Mouse (Mus musculus) neural tube, embryonic 14.5 days (tissue): ENCODE data around the gene Lrrc28. TPM values are rescaled to one million over a fixed set of nuclear protein-coding genes. Genes with fewer than 3 reads are reported as not detected.

Experiments used
- ATAC-seq: fragments of 200-750 bp; cut with Nextera tagmentation; 2 replicates; pipeline ENCODE4 v1.8.0; 2017; ENCODE audit warnings: low read depth, mild to moderate bottlenecking, moderate TSS enrichment, moderate library complexity
- H3K27ac ChIP-seq: fragments of 300-500 bp; sonication (generic); 2 replicates; pipeline ENCODE4 v1.5.1; 2014; ENCODE audit warnings: low read depth, mild to moderate bottlenecking, control low read depth, low read length, moderate library complexity, mixed read lengths
- H3K27me3 ChIP-seq: fragments of 300-500 bp; sonication (generic); 2 replicates; pipeline ENCODE4 v1.6.1; 2014; ENCODE audit warnings: low read length; ENCODE audit not compliant: control insufficient read depth, insufficient read depth
- H3K36me3 ChIP-seq: fragments of 300-500 bp; sonication (generic); 2 replicates; pipeline ENCODE4 v1.6.1; 2014; ENCODE audit warnings: low read length, mixed read lengths; ENCODE audit not compliant: control insufficient read depth, insufficient read depth
- H3K4me1 ChIP-seq: fragments of 300-500 bp; sonication (generic); 2 replicates; pipeline ENCODE4 v1.6.1; 2014; ENCODE audit warnings: low read length; ENCODE audit not compliant: control insufficient read depth, insufficient read depth
- H3K4me2 ChIP-seq: fragments of 300-500 bp; sonication (generic); 2 replicates; pipeline ENCODE4 v1.6.1; 2014; ENCODE audit warnings: mild to moderate bottlenecking, low read depth, low read length, control low read depth
- H3K4me3 ChIP-seq: fragments of 300-500 bp; sonication (generic); 2 replicates; pipeline ENCODE4 v1.5.1; 2014; ENCODE audit warnings: low read depth, low read length, control low read depth, mixed read lengths
- H3K9ac ChIP-seq: fragments of 300-500 bp; sonication (generic); replicated peaks from 2 replicates; pipeline ENCODE4 v1.6.1; 2014; ENCODE audit warnings: low read depth, mild to moderate bottlenecking, control low read depth, low read length, mixed read lengths
- H3K9me3 ChIP-seq: fragments of 300-500 bp; sonication (generic); 2 replicates; pipeline ENCODE4 v1.6.1; 2016; ENCODE audit warnings: low read length; ENCODE audit not compliant: control insufficient read depth
- WGBS: fragments of 180-500 bp; shearing (Covaris S2); extraction: QIAGEN DNeasy Blood & Tissue Kit; methylation state at CpG from one replicate; pipeline ENCODE4 v1.1.7; 2014; 5-methylcytosine and 5-hydroxymethylcytosine counted together
- polyA plus RNA-seq: library from polyadenylated mRNA; unstranded; fragments of >200 nt; fragmentation: Nextera tagmentation; extraction: Ambion mirVana; gene quantifications from 2 replicates; pipeline ENCODE4 v1.2.1, GENCODE M21; 2014

Lrrc28 gene
- polyA plus RNA-seq, 1 experiment from 2014 or later: 29.1 TPM

DNA sequence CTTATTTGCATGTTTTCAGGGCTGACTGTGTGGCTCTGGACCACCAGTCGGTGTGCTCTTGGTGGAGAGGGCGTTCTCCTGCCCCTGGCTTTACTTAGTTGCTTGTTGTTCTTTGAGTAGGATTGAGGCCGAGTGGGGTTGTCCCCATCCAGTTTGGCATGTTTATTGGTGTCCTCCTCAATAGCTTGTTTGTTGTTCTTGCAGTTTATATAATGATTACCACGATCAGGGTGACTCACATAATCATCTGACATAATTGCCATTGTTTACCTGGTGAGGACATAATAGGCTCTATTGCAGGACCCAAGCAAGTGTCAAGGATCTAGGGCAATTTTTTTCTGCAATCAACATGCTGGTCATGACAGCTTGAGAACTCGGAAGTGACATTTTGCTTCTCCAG lies 7.1 kb upstream of the Lrrc28 start:
- Histone ChIP-seq H3K9me3 (no peaks in the 10 kb centered on the region), H3K9ac (no peak overlapping the region), H3K4me2 (no peak overlapping the region), H3K4me3 (no peak overlapping the region), H3K27ac (no peak overlapping the region), H3K27me3 (no peaks in the 10 kb centered on the region), H3K4me1 (no peaks in the 10 kb centered on the region), H3K36me3 (no peaks in the 10 kb centered on the region)
- 34% methylated on average over 5 of the region's 5 CpGs for WGBS
- ATAC-seq: no peak

DNA sequence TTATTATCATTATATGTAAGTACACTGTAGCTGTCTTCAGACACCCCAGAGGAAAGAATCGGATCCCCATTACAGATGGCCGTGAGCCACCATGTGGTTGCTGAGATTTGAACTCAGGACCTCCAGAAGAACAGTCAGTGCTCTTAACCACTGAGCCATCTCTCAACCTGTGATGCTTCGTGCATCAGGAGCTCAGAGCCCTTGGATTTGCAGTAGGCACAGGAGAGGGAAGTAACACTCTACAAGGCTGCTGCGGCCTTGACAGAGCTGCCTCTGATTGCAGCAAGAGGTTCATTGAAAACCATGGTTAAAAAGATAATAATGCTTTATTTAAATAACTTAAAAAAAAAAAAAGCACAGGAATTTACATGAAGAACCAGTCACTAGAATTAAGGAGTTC lies 3.3 kb upstream of the Lrrc28 start:
- Histone ChIP-seq H3K27me3 (no peaks in the 10 kb centered on the region), H3K4me2 (peak overlapping the region; percentile 21; the same call in 1 of the 2 replicates), H3K4me1 (peaks cover 12% of the 10 kb centered on the region; the same call in 1 of the 2 replicates), H3K9me3 (no peaks in the 10 kb centered on the region), H3K36me3 (no peaks in the 10 kb centered on the region), H3K27ac (no peak overlapping the region), H3K4me3 (no peak overlapping the region), H3K9ac (no peak overlapping the region)
- WGBS: 71% methylated on average over 4 of the region's 4 CpGs
- ATAC-seq: no peak

DNA sequence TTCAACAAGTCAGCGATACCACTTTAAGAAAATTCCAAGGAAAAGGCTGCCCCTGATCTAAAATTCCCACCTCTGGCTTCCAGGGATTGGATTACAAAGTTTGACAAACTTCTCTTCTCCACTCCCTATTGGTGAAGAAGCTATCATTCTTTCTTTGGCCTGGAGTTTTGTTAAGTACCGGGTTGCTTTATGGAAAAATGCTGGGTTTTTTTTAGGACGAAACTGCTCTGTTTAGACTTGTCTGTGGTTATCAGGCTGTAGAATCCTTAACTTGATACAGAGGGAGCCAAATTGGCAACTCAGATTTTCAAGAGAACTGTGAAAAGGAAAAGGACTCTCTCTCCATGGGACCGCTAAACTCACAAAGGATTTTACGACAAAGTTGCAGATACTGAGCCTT lies 2.2 kb upstream of the Lrrc28 start, which contains the start of gene Ttc23:
TSS of gene Ttc23 (plus strand) at position 134 of the 400 bp plus-strand sequence.
- H3K27ac ChIP-seq: no peak within 1 kb of the TSS
- 2% methylated on average over 5 of the region's 5 CpGs for WGBS
- H3K36me3 ChIP-seq: no peaks in the 10 kb centered on the region

DNA sequence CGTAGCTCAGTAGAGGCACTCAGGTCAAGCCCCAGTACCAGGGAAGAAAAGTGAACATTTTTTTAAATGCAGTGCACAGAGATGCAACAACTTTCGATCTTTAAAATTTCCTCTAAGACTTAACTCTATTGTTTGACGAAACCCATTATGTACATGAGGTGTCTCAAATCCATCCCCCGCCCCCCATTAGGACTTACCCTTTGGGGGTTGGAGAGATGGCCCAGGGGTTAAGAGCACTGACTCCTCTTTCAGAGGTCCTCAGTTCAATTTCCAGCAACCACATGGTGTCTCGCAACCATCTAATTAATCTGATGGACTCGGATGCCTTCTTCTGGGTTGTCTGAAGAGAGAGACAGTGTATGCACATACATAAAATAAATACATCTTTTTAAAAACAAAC lies 1.1 kb upstream of the Lrrc28 start:
- Histone ChIP-seq H3K27ac (peak overlapping the region; percentile 93), H3K4me1 (peaks cover 12% of the 10 kb centered on the region; the same call in 1 of the 2 replicates), H3K36me3 (no peaks in the 10 kb centered on the region), H3K27me3 (no peaks in the 10 kb centered on the region), H3K4me2 (peak overlapping the region; percentile 58), H3K9me3 (no peaks in the 10 kb centered on the region), H3K9ac (peak overlapping the region; percentile 86), H3K4me3 (peak overlapping the region; percentile 75)
- WGBS: 8% methylated on average over 6 of the region's 6 CpGs
- ATAC-seq: no peak

More for the DNA sequence above, 2.2 kb upstream of the Lrrc28 start, which contains the start of gene Ttc23:
- Histone ChIP-seq H3K4me2 (peak within 1 kb of the TSS; percentile 58), H3K9me3 (no peaks in the 10 kb centered on the region), H3K9ac (peak within 1 kb of the TSS; percentile 86; the same call in 1 of the 2 replicates), H3K4me1 (peaks cover 12% of the 10 kb centered on the region; the same call in 1 of the 2 replicates), H3K27me3 (no peaks in the 10 kb centered on the region), H3K4me3 (peak within 1 kb of the TSS; percentile 75)
- ATAC-seq: no peak

DNA sequence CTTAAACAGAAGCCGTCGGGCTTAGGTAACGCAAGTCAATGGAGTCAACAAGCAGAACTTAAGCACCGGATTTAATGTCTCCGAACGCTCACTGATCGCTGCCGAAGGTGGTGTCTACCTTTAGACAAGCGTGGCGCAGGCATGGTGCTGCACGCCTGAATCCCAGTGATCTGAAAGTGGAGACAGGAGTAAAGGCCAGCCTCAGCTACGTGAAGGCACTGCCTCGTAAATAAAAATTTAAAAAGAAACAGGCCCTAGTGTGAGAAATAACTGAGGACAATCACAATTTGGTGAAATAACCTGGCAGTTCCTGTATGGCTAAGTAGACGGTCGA lies 580 bp upstream of the Lrrc28 start:
- no peaks in the 10 kb centered on the region for H3K36me3 ChIP-seq
- H3K9ac ChIP-seq: peak overlapping the region; percentile 86
- peak overlapping the region; percentile 75 for H3K4me3 ChIP-seq
- H3K27me3 ChIP-seq: no peaks in the 10 kb centered on the region
- no peaks in the 10 kb centered on the region for H3K9me3 ChIP-seq
- WGBS: under 1% methylated on average over 15 of the region's 15 CpGs
- peaks cover 12% of the 10 kb centered on the region; the same call in 1 of the 2 replicates for H3K4me1 ChIP-seq
- peak overlapping the region; percentile 93 for H3K27ac ChIP-seq
- ATAC-seq: peak; percentile 33; the same call in 1 of the 2 replicates
- peak overlapping the region; percentile 58 for H3K4me2 ChIP-seq

DNA sequence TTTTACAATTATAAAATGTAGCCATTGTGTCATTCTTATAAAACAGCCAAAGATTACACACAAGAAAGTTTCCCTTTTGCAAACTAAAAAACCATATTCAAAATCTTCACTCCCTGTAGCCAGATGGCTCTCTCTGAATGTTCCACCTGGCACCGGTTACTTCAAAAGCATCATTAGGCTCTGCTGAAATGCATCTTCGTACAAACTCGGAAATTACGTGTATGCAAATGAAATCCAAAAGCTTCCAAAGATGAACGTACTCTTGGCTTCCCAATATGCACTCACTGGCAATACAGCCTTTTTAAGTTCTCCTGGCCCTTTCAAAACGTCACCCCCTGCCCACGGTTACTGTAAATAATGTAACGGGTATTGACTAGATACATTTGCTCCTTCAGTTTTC lies 777 bp downstream of the Lrrc28 start:
- Histone ChIP-seq H3K27me3 (no peaks in the 10 kb centered on the region), H3K9me3 (no peaks in the 10 kb centered on the region), H3K4me3 (peak overlapping the region; percentile 75), H3K36me3 (no peaks in the 10 kb centered on the region), H3K4me2 (peak overlapping the region; percentile 58), H3K27ac (no peak overlapping the region), H3K9ac (peak overlapping the region; percentile 86), H3K4me1 (peaks cover 12% of the 10 kb centered on the region; the same call in 1 of the 2 replicates)
- 44% methylated on average over 8 of the region's 8 CpGs for WGBS
- no peak for ATAC-seq

DNA sequence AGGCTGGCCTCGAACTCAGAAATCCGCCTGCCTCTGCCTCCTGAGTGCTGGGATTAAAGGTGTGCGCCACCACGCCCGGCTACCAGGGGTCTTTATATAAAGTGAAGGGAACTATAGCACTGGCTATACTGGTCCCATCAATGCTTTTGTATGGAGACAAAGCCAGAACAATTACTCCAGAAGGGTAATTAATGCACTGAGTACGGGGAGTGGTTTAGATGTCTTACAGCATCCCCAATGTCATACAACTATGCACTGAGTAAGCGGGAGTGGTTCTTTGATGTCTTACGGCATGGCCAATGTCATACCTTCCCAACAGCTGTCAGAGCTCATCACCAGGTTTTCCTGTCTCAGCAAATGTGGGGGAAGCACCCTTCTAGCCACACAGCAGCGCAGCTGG lies 2.1 kb downstream of the Lrrc28 start:
- Histone ChIP-seq H3K4me1 (peaks cover 12% of the 10 kb centered on the region; the same call in 1 of the 2 replicates), H3K4me3 (no peak overlapping the region), H3K9ac (no peak overlapping the region), H3K27me3 (no peaks in the 10 kb centered on the region), H3K27ac (no peak overlapping the region), H3K9me3 (no peaks in the 10 kb centered on the region), H3K4me2 (no peak overlapping the region), H3K36me3 (no peaks in the 10 kb centered on the region)
- ATAC-seq: no peak
- 92% methylated on average over 9 of the region's 9 CpGs for WGBS

DNA sequence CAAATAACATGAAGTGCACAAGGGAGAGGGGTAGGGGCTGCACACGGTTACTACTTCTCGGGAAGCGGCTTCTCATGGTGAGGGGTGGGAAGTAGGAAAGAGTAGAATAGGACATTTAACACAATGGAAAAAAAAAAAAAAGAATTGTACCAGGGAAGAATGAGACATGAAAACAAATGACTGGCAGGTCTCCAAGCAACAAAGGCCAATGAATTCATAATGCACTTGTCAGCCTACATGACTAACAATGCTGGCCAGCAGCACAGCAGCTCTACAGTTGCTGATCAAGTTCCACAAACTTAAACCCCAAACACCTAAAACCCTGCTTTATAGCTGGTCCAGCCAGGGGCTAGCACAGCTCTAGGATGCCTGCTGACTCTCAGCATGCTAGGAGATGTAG lies 6.1 kb downstream of the Lrrc28 start:
- Histone ChIP-seq H3K4me3 (no peak overlapping the region), H3K36me3 (no peaks in the 10 kb centered on the region; the same call in 1 of the 2 replicates), H3K27ac (no peak overlapping the region), H3K4me2 (no peak overlapping the region), H3K27me3 (no peaks in the 10 kb centered on the region), H3K9ac (no peak overlapping the region), H3K9me3 (no peaks in the 10 kb centered on the region), H3K4me1 (peaks cover 2% of the 10 kb centered on the region; the same call in 1 of the 2 replicates)
- 68% methylated on average over 3 of the region's 3 CpGs for WGBS
- ATAC-seq: no peak

DNA sequence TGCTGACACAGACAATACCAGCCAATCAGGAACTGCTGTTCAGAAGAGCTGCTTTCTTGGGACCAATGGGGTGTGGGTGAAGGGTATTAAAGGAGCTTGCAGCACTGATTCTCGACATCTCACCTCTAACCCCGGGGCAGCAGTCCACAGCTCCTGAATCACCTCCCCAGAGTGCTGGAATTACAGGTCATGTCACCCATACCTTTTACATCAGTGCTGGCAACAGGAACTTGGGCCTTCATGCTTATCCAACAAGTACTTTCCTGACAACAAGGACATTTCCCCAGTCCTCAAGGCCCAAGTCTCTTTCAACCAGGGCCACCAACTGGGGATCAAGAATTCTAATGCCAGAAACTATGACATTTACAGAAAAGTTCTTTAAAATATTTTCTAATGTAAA lies 8.9 kb downstream of the Lrrc28 start:
- H3K36me3 ChIP-seq: no peaks in the 10 kb centered on the region; the same call in 1 of the 2 replicates
- H3K4me1 ChIP-seq: no peaks in the 10 kb centered on the region
- no peaks in the 10 kb centered on the region for H3K9me3 ChIP-seq
- no peak overlapping the region for H3K4me2 ChIP-seq
- H3K27ac ChIP-seq: no peak overlapping the region
- H3K27me3 ChIP-seq: no peaks in the 10 kb centered on the region
- no peak overlapping the region for H3K9ac ChIP-seq
- no peak for ATAC-seq
- no peak overlapping the region for H3K4me3 ChIP-seq
- 75% methylated on average over 2 of the region's 2 CpGs for WGBS
